Mouse (Mus musculus): ENCODE results near the gene Tanc2. TPM values are rescaled to one million over a fixed set of nuclear protein-coding genes. Genes with fewer than 3 reads are reported as not detected.

The Tanc2 gene
- total RNA-seq, 2 experiments from 2014 or later = 145 to 163 TPM

DNA sequence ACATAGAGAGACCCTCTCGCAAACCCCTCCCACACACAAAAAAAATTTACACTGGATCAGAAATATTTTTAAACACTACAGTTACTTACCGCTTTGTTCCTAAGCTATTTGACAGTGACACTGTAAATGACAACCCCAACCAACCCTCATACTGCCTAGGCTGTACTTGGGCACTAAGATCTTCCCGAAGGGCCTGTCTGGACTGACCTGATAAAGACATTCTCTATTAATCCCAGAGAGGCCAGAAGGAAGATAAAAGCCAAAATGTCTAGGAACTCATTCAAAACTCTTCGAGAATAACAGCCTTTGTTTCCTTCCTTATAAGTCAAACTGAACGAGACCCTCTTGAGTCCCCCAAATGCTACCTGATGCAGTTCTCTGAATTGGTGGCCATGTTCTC lies 331.5 kb downstream of the Tanc2 start:
- DNase-seq (ENCODE audit: low spot score in 2 of 2) = no peak

DNA sequence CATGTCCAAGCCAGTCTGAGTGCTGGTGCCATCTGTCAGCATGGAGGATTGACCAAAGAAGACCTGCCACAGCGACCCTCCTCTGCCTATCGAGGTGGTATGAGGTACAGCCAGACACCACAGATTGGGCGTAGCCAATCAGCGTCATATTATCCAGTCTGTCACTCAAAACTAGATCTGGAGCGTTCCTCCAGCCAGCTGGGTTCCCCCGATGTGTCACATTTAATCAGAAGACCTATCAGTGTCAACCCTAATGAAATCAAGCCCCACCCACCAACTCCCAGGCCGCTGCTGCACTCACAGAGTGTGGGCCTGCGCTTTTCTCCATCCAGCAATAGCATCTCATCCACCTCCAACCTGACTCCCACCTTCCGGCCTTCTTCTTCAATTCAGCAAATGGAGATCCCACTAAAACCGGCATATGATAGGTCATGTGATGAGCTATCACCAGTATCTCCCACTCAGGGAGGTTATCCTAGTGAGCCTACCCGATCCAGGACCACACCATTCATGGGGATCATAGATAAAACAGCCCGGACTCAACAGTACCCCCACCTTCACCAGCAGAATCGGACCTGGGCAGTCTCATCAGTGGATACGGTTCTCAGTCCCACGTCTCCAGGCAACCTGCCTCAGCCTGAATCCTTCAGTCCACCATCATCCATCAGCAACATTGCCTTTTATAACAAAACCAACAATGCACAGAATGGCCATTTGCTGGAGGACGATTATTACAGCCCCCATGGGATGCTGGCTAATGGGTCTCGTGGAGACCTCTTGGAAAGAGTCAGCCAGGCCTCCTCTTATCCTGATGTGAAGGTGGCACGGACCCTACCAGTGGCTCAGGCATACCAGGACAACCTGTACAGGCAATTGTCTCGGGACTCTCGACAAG lies 333.2 kb downstream of the Tanc2 start:
- peak in 1 of 2 experiments; percentile 54 for DNase-seq (ENCODE audit: low spot score in 2 of 2)

GRCm38 (mm10) chr11:105927065-105928030 lies 337.6 kb downstream of the Tanc2 start:
- peak; percentile 58 to 89 for DNase-seq (ENCODE audit: low spot score in 2 of 2)

DNA sequence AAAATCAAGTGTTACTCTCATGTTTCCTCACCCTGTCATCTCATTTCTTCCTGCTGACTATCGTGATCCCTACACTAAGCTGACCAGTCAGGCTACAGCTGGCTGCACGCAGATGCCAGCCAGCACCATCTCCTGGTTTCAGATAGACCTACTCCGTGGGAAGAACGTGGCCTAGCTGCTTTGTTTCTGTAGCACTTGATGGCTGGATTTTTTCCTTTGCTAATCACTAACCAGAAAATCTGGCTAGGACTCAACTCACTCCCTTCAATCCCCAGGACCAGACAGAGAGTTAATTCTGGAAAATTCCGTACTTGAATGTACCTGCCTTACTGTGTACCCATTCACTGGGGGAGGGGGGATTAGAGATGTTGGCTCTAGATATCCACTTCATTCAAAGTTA lies 338.4 kb downstream of the Tanc2 start:
- no peak for DNase-seq (ENCODE audit: low spot score in 2 of 2)

DNA sequence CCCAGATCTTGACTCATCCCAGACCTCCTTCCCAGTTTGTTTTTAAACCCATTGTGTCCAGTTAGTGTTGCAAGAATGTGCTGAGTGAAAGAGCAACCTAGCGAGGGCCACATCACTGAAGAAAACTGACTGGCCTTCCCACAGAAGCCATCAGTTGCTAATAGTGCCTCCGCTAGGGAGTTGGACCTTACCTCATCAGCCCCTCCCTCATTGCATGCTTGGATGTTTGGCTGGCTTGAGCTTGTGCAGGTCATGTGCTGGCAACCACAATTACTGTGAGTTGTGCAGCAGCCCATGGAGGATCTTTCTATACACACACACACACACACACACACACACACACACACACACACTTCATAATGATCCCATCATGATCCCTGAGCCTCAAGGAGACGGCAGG lies 341.6 kb downstream of the Tanc2 start:
- DNase-seq (ENCODE audit: low spot score in 2 of 2) = no peak

- no peak for DNase-seq (ENCODE audit: low spot score in 2 of 2)
These were observed 344.0 kb downstream of the Tanc2 start for GRCm38 (mm10) chr11:105933746-105934145.

DNA sequence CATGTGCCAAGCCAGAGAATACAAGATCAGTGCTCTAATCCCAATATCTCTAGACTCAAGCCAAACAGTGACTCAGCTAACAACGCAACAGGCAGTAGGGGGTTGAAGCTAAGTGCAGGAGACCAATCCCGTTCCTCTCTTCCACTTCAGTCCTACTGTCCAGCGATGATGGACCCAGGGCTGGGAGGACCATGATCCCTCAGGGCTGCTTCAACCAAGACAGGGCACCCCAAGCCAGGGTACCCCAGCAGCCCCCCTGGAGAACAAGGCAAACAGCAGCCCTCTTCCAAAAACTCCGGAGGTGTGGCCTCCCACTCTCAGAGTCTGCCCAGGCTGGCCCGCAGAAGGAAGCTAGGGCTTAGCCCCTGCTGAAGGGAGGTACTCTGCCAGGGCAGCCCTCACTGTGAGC lies 344.5 kb downstream of the Tanc2 start:
- no peak for DNase-seq (ENCODE audit: low spot score in 2 of 2)

GRCm38 (mm10) chr11:105934816-105935215 lies 345.0 kb downstream of the Tanc2 start:
- DNase-seq (ENCODE audit: low spot score in 2 of 2) = no peak

DNA sequence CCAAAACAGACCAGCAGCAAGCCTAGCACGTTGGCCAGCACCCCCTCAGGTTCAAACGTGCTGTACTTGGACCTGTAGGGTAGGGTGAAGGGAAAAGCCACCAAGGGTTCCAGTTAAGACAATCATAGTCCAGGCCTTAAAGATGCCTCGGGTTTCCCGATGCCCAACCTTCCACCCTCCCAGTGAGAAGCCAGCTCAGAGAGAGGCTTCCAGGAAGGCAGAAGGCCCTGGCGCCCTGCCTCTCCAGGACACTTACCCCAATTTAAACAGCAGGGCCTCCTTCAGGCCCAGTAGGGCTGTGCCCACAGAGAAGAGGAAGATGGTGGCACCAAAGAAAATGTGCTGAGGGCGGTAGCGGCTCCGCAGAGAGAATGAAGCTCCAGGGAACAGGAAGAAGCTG lies 345.7 kb downstream of the Tanc2 start:
- DNase-seq (ENCODE audit: low spot score in 2 of 2) = no peak

DNA sequence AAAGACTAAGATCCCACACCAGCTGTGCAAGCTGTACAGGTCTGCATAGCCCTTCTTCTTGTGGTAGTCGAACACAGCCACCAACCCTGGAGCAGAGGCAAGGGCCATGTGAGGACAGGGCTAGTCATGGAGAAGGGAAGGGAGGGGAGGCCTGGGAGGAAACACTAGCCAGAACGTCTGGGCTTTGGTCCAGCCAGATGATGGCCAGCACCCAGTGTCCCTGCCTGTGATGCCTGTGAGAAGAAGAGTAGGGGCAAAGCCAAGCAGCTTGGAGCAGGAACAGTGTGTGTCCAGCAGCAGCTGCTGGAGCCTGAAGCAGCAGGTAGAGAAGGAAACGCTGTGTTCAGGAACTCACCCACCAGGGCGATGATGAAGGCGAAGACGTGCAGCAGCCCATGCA lies 346.4 kb downstream of the Tanc2 start:
- peak in 1 of 2 experiments; percentile 46 for DNase-seq (ENCODE audit: low spot score in 2 of 2)

- DNase-seq (ENCODE audit: low spot score in 2 of 2) = no peak
These were observed 347.2 kb downstream of the Tanc2 start for GRCm38 (mm10) chr11:105936974-105937373.

DNA sequence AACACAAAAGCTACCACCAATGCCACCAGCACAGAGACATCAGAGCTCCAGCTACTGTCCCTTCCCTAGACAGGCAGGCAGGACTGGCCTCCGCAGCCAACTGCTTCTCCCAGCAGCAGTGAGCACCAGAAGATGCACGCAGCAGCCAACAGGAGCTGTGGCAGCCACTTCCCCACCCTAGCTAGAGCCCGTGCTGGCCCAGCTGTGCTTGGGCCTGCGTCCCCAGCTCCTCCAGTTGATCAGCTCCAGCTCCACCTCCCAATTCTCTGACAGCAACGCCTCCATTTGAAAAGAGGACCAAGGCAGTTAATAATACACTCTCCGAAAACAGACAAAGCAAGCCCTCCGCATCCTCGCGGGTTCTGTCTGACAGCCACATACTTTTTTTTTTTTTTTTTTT lies 349.0 kb downstream of the Tanc2 start:
- no peak for DNase-seq (ENCODE audit: low spot score in 2 of 2)

DNA sequence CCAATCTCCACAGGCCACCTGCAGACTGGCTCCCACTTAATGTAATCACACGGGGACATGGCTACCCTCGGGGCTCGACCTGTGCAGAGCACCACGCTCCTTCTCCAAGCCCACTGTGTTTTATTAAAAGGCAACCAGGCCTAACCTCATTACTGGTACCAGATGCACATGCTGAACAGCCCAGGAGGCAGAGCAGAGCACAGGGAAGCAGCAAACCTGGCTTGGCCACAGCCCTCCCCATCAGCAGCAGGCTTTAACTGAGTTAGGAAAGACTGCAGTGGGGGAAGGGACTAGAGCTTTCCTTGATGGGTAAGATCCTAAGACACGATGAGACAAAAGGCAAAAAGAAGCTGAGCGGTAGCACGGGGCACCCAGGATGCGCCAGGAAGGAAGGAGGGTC lies 352.2 kb downstream of the Tanc2 start:
- DNase-seq (ENCODE audit: low spot score in 2 of 2) = no peak

GRCm38 (mm10) chr11:105943133-105944102 lies 353.6 kb downstream of the Tanc2 start:
- no peak for DNase-seq (ENCODE audit: low spot score in 2 of 2)

GRCm38 (mm10) chr11:105944126-105944621 lies 354.4 kb downstream of the Tanc2 start:
- peak; percentile 67 for DNase-seq (ENCODE audit: low spot score in 2 of 2)

GRCm38 (mm10) chr11:105944770-105945672 lies 355.2 kb downstream of the Tanc2 start:
- no peak for DNase-seq (ENCODE audit: low spot score in 2 of 2)

DNA sequence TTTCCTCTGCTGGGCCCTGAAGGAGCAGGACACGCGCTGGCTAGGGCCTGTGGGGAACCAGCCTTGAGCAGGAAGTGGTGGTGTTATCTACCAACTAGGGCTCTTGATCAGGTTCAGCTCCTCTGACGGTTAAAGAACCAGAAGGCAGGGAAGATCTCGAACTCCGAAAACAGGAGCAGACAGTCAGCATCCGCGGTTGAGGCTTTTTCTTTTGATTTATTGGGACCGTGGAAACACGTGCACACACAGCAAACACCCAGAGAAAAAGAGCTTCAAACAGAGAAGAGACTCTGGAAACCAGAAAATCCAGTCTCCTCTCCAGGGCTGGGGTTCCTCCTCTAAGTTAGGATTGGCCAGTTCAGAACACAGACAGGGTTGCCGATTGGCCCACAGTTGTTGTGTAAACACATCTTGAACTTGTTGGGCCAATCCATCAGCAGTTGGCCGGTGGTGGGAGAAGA lies 356.9 kb downstream of the Tanc2 start:
- DNase-seq (ENCODE audit: low spot score in 2 of 2) = no peak

- DNase-seq (ENCODE audit: low spot score in 2 of 2) = no peak
These were observed 358.5 kb downstream of the Tanc2 start for GRCm38 (mm10) chr11:105948255-105948654.

DNA sequence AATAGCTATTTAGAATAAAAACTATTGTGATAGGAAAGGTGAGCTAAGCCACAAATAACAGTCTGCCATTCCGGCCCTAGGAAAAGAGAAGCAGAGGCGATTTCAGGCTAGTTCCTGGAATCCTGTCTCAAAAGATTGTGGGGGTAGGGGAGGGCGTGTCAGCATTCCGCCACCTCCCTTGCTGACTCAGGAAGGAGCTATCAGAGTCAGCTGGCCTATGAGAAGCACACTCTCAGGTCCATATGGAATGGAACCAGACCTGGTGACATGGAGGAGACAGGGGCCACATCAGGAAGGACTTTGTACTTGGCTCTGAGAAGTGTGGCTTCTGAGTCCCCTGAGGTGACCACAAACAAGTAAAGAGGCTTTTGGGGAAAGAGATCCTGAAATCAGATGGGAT lies 360.7 kb downstream of the Tanc2 start:
- no peak for DNase-seq (ENCODE audit: low spot score in 2 of 2)

Measured in layer of hippocampus, adult 18-20 months (tissue).